Mouse (Mus musculus): ENCODE results near the gene Thap11. TPM values are rescaled to one million over a fixed set of nuclear protein-coding genes. Genes with fewer than 3 reads are reported as not detected.

Thap11 gene
- polyA plus RNA-seq, 1 experiment from 2014 or later, result 77.8 TPM

- H3K4me3 ChIP-seq, result no peak overlapping the region
- no peak overlapping the region for H3K27ac ChIP-seq
- H3K9ac ChIP-seq, result no peak overlapping the region
- H3K27me3 ChIP-seq, result no peaks in the 10 kb centered on the region
- ATAC-seq (ENCODE audit: low FRiP score), result no peak
- H3K4me1 ChIP-seq, result peaks cover 9% of the 10 kb centered on the region
- H3K4me2 ChIP-seq (replicated peaks), result no peak overlapping the region
- 94% methylated on average over 12 of the region's 12 CpGs for WGBS
- peaks cover 92% of the 10 kb centered on the region for H3K36me3 ChIP-seq
- no peaks in the 10 kb centered on the region for H3K9me3 ChIP-seq (replicated peaks)
Observed at GRCm38 (mm10) chr8:105889756-105890465, 35.0 kb downstream of the Thap11 start.

GRCm38 (mm10) chr8:105890870-105891269 lies 35.9 kb downstream of the Thap11 start:
- H3K36me3 ChIP-seq, result peaks cover 82% of the 10 kb centered on the region
- no peak overlapping the region for H3K27ac ChIP-seq
- peaks cover 9% of the 10 kb centered on the region for H3K4me1 ChIP-seq
- no peak overlapping the region for H3K9ac ChIP-seq
- no peak overlapping the region for H3K4me3 ChIP-seq
- no peaks in the 10 kb centered on the region for H3K27me3 ChIP-seq
- H3K4me2 ChIP-seq (replicated peaks), result no peak overlapping the region
- 92% methylated on average over 6 of the region's 6 CpGs for WGBS
- no peak for ATAC-seq (ENCODE audit: low FRiP score)
- H3K9me3 ChIP-seq (replicated peaks), result no peaks in the 10 kb centered on the region

- Histone ChIP-seq H3K4me2 (replicated peaks) (no peak overlapping the region), H3K27me3 (no peaks in the 10 kb centered on the region), H3K9ac (no peak overlapping the region), H3K36me3 (peaks cover 67% of the 10 kb centered on the region), H3K9me3 (replicated peaks) (no peaks in the 10 kb centered on the region), H3K4me3 (no peak overlapping the region), H3K4me1 (peaks cover 9% of the 10 kb centered on the region), H3K27ac (no peak overlapping the region)
- 88% methylated on average over 6 of the region's 6 CpGs for WGBS
- ATAC-seq (ENCODE audit: low FRiP score), result no peak
Observed at GRCm38 (mm10) chr8:105892432-105892831, 37.5 kb downstream of the Thap11 start.

GRCm38 (mm10) chr8:105893339-105893738 lies 38.4 kb downstream of the Thap11 start, which contains the start of gene Nrn1l:
Nrn1l (plus strand) TSS chr8:105893567.
- H3K9me3 ChIP-seq (replicated peaks), result no peaks in the 10 kb centered on the region
- ATAC-seq (ENCODE audit: low FRiP score), result peak; percentile 87
- peak within 1 kb of the TSS; percentile 37 for H3K4me2 ChIP-seq (replicated peaks)
- 5% methylated on average over 11 of the region's 11 CpGs for WGBS
- H3K4me3 ChIP-seq, result no peak within 1 kb of the TSS
- H3K9ac ChIP-seq, result peak within 1 kb of the TSS; percentile 32; the same call in 1 of the 2 replicates
- peaks cover 58% of the 10 kb centered on the region for H3K36me3 ChIP-seq
- H3K27me3 ChIP-seq, result no peaks in the 10 kb centered on the region
- H3K27ac ChIP-seq, result peak within 1 kb of the TSS; percentile 57
- H3K4me1 ChIP-seq, result peaks cover 9% of the 10 kb centered on the region

- Histone ChIP-seq H3K9ac (no peak overlapping the region), H3K4me1 (peaks cover 16% of the 10 kb centered on the region), H3K36me3 (peaks cover 14% of the 10 kb centered on the region; the same call in 1 of the 2 replicates), H3K4me2 (replicated peaks) (no peak overlapping the region), H3K27ac (no peak overlapping the region), H3K27me3 (no peaks in the 10 kb centered on the region), H3K9me3 (replicated peaks) (no peaks in the 10 kb centered on the region), H3K4me3 (no peak overlapping the region)
- ATAC-seq (ENCODE audit: low FRiP score), result no peak
- 85% methylated on average over 9 of the region's 9 CpGs for WGBS
Observed at GRCm38 (mm10) chr8:105897801-105898480, 43.0 kb downstream of the Thap11 start.

GRCm38 (mm10) chr8:105900180-105900940 lies 45.4 kb downstream of the Thap11 start, which contains the start of gene Pskh1:
Pskh1 (plus strand) TSS chr8:105900441.
- ATAC-seq (ENCODE audit: low FRiP score), result peak; percentile 95
- Histone ChIP-seq H3K4me2 (replicated peaks) (peak within 1 kb of the TSS; percentile 86), H3K27ac (peak within 1 kb of the TSS; percentile 89), H3K27me3 (no peaks in the 10 kb centered on the region), H3K9ac (peak within 1 kb of the TSS; percentile 99), H3K9me3 (replicated peaks) (no peaks in the 10 kb centered on the region), H3K4me1 (peaks cover 7% of the 10 kb centered on the region), H3K4me3 (peak within 1 kb of the TSS; percentile 97), H3K36me3 (no peaks in the 10 kb centered on the region)
- WGBS, result 1% methylated on average over 68 of the region's 68 CpGs

GRCm38 (mm10) chr8:105900941-105901616 lies 46.1 kb downstream of the Thap11 start:
- ATAC-seq (ENCODE audit: low FRiP score), result no peak; the same call in 1 of the 2 replicates
- WGBS, result 43% methylated on average over 16 of the region's 16 CpGs
- H3K9ac ChIP-seq, result peak overlapping the region; percentile 99
- no peaks in the 10 kb centered on the region for H3K9me3 ChIP-seq (replicated peaks)
- peaks cover 7% of the 10 kb centered on the region for H3K4me1 ChIP-seq
- H3K27ac ChIP-seq, result peak overlapping the region; percentile 89
- H3K4me3 ChIP-seq, result peak overlapping the region; percentile 97
- no peaks in the 10 kb centered on the region for H3K36me3 ChIP-seq
- no peaks in the 10 kb centered on the region for H3K27me3 ChIP-seq
- peak overlapping the region; percentile 86 for H3K4me2 ChIP-seq (replicated peaks)

Other genes with a start within 250 kb of the Thap11 start
- 21.7 and 22.6 TPM in 2 replicates for gene Ripor1, start 249.9 kb upstream of the Thap11 start, polyA plus RNA-seq (2016; fragmentation: Nextera tagmentation; extraction: Ambion mirVana)
- 132 and 139 TPM in 2 replicates for gene Ctcf, start 218.6 kb upstream of the Thap11 start, polyA plus RNA-seq (2016; fragmentation: Nextera tagmentation; extraction: Ambion mirVana)
- gene Agrp, start 217.7 kb upstream of the Thap11 start, polyA plus RNA-seq (2016; fragmentation: Nextera tagmentation; extraction: Ambion mirVana), result 1.3 TPM in 2 replicates
- gene Carmil2, start 168.9 kb upstream of the Thap11 start, polyA plus RNA-seq (2016; fragmentation: Nextera tagmentation; extraction: Ambion mirVana), result 9.7 and 11.8 TPM in 2 replicates
- 79.1 and 88.0 TPM in 2 replicates for gene Acd, start 154.0 kb upstream of the Thap11 start, polyA plus RNA-seq (2016; fragmentation: Nextera tagmentation; extraction: Ambion mirVana)
- 29.5 and 29.7 TPM in 2 replicates for gene Pard6a, start 154.0 kb upstream of the Thap11 start, polyA plus RNA-seq (2016; fragmentation: Nextera tagmentation; extraction: Ambion mirVana)
- 0.39 TPM in 1 of 2 replicates, not detected in the other for gene 4933405L10Rik, start 147.5 kb upstream of the Thap11 start, polyA plus RNA-seq (2016; fragmentation: Nextera tagmentation; extraction: Ambion mirVana)
- 22.4 and 23.6 TPM in 2 replicates for gene Enkd1, start 146.9 kb upstream of the Thap11 start, polyA plus RNA-seq (2016; fragmentation: Nextera tagmentation; extraction: Ambion mirVana)
- gene Gfod2, start 96.5 kb upstream of the Thap11 start, polyA plus RNA-seq (2016; fragmentation: Nextera tagmentation; extraction: Ambion mirVana), result 63.8 and 68.1 TPM in 2 replicates
- gene Ranbp10, start 27.8 kb upstream of the Thap11 start, polyA plus RNA-seq (2016; fragmentation: Nextera tagmentation; extraction: Ambion mirVana), result 12.8 and 14.6 TPM in 2 replicates
- 0.84 and 1.5 TPM in 2 replicates for gene Tsnaxip1, start 27.4 kb upstream of the Thap11 start, polyA plus RNA-seq (2016; fragmentation: Nextera tagmentation; extraction: Ambion mirVana)
- 63.8 and 64.5 TPM in 2 replicates for gene Cenpt, start 1.9 kb upstream of the Thap11 start, polyA plus RNA-seq (2016; fragmentation: Nextera tagmentation; extraction: Ambion mirVana)
- 241 and 248 TPM in 2 replicates for gene Nutf2, start 5.4 kb downstream of the Thap11 start, polyA plus RNA-seq (2016; fragmentation: Nextera tagmentation; extraction: Ambion mirVana)
- 69.3 and 72.1 TPM in 2 replicates for gene Edc4, start 25.7 kb downstream of the Thap11 start, polyA plus RNA-seq (2016; fragmentation: Nextera tagmentation; extraction: Ambion mirVana)
- gene Nrn1l, start 38.4 kb downstream of the Thap11 start, polyA plus RNA-seq (2016; fragmentation: Nextera tagmentation; extraction: Ambion mirVana), result 0.56 and 0.63 TPM in 2 replicates
- gene Pskh1, start 45.3 kb downstream of the Thap11 start, polyA plus RNA-seq (2016; fragmentation: Nextera tagmentation; extraction: Ambion mirVana), result 22.4 and 28.7 TPM in 2 replicates
- 2.6 and 2.7 TPM in 2 replicates for gene Ctrl, start 78.7 kb downstream of the Thap11 start, polyA plus RNA-seq (2016; fragmentation: Nextera tagmentation; extraction: Ambion mirVana)
- gene Psmb10, start 83.3 kb downstream of the Thap11 start, polyA plus RNA-seq (2016; fragmentation: Nextera tagmentation; extraction: Ambion mirVana), result 27.3 and 30.2 TPM in 2 replicates
- 0.57 and 0.79 TPM in 2 replicates for gene Lcat, start 88.2 kb downstream of the Thap11 start, polyA plus RNA-seq (2016; fragmentation: Nextera tagmentation; extraction: Ambion mirVana)
- gene Slc12a4, start 111.0 kb downstream of the Thap11 start, polyA plus RNA-seq (2016; fragmentation: Nextera tagmentation; extraction: Ambion mirVana), result 19.5 TPM in 2 replicates
- gene Dpep3, start 124.3 kb downstream of the Thap11 start, polyA plus RNA-seq (2016; fragmentation: Nextera tagmentation; extraction: Ambion mirVana), result not detected in 2 replicates
- gene Dus2, start 136.2 kb downstream of the Thap11 start, polyA plus RNA-seq (2016; fragmentation: Nextera tagmentation; extraction: Ambion mirVana), result 16.3 and 20.7 TPM in 2 replicates
- gene Dpep2nb, start 150.8 kb downstream of the Thap11 start, polyA plus RNA-seq (2016; fragmentation: Nextera tagmentation; extraction: Ambion mirVana), result not detected in 2 replicates
- 18.4 and 19.9 TPM in 2 replicates for gene Ddx28, start 156.8 kb downstream of the Thap11 start, polyA plus RNA-seq (2016; fragmentation: Nextera tagmentation; extraction: Ambion mirVana)
- 5.7 and 6.7 TPM in 2 replicates for gene Nfatc3, start 203.7 kb downstream of the Thap11 start, polyA plus RNA-seq (2016; fragmentation: Nextera tagmentation; extraction: Ambion mirVana)